Mouse (Mus musculus): ENCODE measurements at regions not wholly inside any gene's neighbourhood (a gene's known extent, or its start where the extent isn't known, plus 50 kb on each side); places are given as distances from the start of the nearest gene placed in this dataset.

DNA sequence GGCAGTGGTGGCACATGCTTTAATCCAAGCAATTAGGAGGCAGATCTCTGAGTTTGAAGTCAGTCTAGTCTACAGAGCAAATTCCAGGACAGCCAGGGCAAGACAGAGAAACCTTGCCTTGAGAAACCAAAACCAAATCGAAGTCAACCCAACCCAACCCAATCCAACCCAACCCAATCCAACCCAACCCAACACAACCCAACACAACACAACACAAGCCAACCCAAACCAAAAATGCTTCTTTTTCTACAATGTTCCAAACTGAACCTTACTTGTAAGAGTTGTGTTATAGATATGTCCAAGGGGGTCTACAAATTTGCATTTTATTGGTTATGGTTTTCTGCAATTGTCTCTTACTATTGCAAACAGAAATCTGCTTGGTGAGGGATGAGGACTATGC, 52.8 kb upstream of the Chodl start:
- peak; percentile 9 for DNase-seq
- no peaks in the 10 kb centered on the region for H3K36me3 ChIP-seq (ENCODE audit: control insufficient read depth, insufficient read depth, low read length)
- WGBS = 81% methylated on average over 1 of the region's 1 CpGs
- H3K4me2 ChIP-seq (ENCODE audit: low read length) = no peak overlapping the region
- H3K27me3 ChIP-seq (ENCODE audit: control insufficient read depth, insufficient read depth, low read length) = no peaks in the 10 kb centered on the region
- no peak for ATAC-seq (ENCODE audit: low FRiP score, low TSS enrichment)
- no peaks in the 10 kb centered on the region for H3K4me1 ChIP-seq (ENCODE audit: control insufficient read depth, insufficient read depth, low read length)
- no peak overlapping the region for H3K27ac ChIP-seq (replicated peaks; ENCODE audit: low read depth, low read length)
- no peaks in the 10 kb centered on the region for H3K9me3 ChIP-seq (ENCODE audit: control insufficient read depth, low read length)
- H3K4me3 ChIP-seq (replicated peaks; ENCODE audit: low read depth, low read length) = no peak overlapping the region
- no peak overlapping the region for H3K9ac ChIP-seq (replicated peaks; ENCODE audit: low read length)

GRCm38 (mm10) chr16:78859006-78859405, 71.7 kb upstream of the Chodl start:
- DNase-seq = peak; percentile 4
- H3K27ac ChIP-seq (replicated peaks; ENCODE audit: low read depth, low read length) = no peak overlapping the region
- H3K27me3 ChIP-seq (ENCODE audit: control insufficient read depth, insufficient read depth, low read length) = no peaks in the 10 kb centered on the region
- H3K4me2 ChIP-seq (ENCODE audit: low read length) = no peak overlapping the region
- H3K36me3 ChIP-seq (ENCODE audit: control insufficient read depth, insufficient read depth, low read length) = no peaks in the 10 kb centered on the region
- no peak overlapping the region for H3K9ac ChIP-seq (replicated peaks; ENCODE audit: low read length)
- no peak overlapping the region for H3K4me3 ChIP-seq (replicated peaks; ENCODE audit: low read depth, low read length)
- 84% methylated on average over 4 of the region's 4 CpGs for WGBS
- no peaks in the 10 kb centered on the region for H3K4me1 ChIP-seq (ENCODE audit: control insufficient read depth, insufficient read depth, low read length)
- ATAC-seq (ENCODE audit: low FRiP score, low TSS enrichment) = no peak
- H3K9me3 ChIP-seq (ENCODE audit: control insufficient read depth, low read length) = no peaks in the 10 kb centered on the region

DNA sequence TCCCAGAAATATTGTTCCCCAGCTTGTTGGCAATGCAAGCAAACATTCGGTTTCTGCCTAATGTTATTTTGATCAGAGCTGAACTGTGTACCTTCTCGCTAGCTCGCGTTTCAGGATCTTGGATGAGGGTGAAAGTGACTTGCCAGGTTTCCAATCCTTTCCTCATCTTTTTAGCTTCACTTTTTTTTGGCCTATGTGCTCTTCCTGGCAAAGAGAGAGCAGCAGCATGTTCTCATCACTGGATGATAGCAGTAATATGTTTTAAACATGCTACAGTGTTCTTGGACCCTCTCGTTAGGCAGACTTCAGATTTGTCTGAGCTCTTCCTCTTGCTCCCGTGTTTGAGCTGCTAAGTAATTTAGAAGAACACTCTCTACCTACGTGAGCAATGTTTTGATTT, 99.8 kb upstream of the Chodl start:
- Histone ChIP-seq H3K4me2 (ENCODE audit: low read length) (no peak overlapping the region), H3K9ac (replicated peaks; ENCODE audit: low read length) (no peak overlapping the region), H3K4me1 (ENCODE audit: control insufficient read depth, insufficient read depth, low read length) (no peaks in the 10 kb centered on the region), H3K27ac (replicated peaks; ENCODE audit: low read depth, low read length) (no peak overlapping the region), H3K9me3 (ENCODE audit: control insufficient read depth, low read length) (no peaks in the 10 kb centered on the region), H3K27me3 (ENCODE audit: control insufficient read depth, insufficient read depth, low read length) (no peaks in the 10 kb centered on the region), H3K36me3 (ENCODE audit: control insufficient read depth, insufficient read depth, low read length) (no peaks in the 10 kb centered on the region), H3K4me3 (replicated peaks; ENCODE audit: low read depth, low read length) (no peak overlapping the region)
- WGBS = 95% methylated on average over 7 of the region's 7 CpGs
- ATAC-seq (ENCODE audit: low FRiP score, low TSS enrichment) = no peak
- DNase-seq = no peak

- Histone ChIP-seq H3K27me3 (ENCODE audit: control insufficient read depth, insufficient read depth, low read length) (no peaks in the 10 kb centered on the region), H3K4me3 (replicated peaks; ENCODE audit: low read depth, low read length) (no peak overlapping the region), H3K9ac (replicated peaks; ENCODE audit: low read length) (no peak overlapping the region), H3K27ac (replicated peaks; ENCODE audit: low read depth, low read length) (no peak overlapping the region), H3K9me3 (ENCODE audit: control insufficient read depth, low read length) (no peaks in the 10 kb centered on the region), H3K36me3 (ENCODE audit: control insufficient read depth, insufficient read depth, low read length) (no peaks in the 10 kb centered on the region), H3K4me1 (ENCODE audit: control insufficient read depth, insufficient read depth, low read length) (no peaks in the 10 kb centered on the region), H3K4me2 (ENCODE audit: low read length) (no peak overlapping the region)
- WGBS = 4% methylated on average over 3 of the region's 3 CpGs
- peak; percentile 81 for DNase-seq
- ATAC-seq (ENCODE audit: low FRiP score, low TSS enrichment) = peak; percentile 85
Observed at GRCm38 (mm10) chr16:78827739-78828138, 103.0 kb upstream of the Chodl start.

DNA sequence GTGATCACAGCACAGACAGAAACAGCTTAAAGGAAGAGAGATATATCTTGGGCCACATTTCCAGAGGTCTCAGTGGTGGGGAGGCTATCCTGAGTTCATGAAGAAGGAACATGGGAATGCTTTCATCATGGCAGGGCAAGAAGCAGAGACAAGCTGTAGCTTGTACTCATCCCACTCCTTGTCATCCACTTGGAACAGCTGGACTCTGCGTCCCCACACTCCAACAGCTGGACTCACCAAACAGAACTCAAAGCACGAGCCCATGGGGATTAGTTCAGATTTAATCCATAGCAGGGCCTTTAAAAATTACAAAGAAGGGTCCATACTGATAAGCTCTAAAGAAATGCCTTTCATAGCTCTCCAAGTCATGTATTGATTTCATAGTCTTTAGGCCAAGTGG, 140.7 kb upstream of the Chodl start:
- no peaks in the 10 kb centered on the region for H3K27me3 ChIP-seq (ENCODE audit: control insufficient read depth, insufficient read depth, low read length)
- H3K9ac ChIP-seq (replicated peaks; ENCODE audit: low read length) = no peak overlapping the region
- no peaks in the 10 kb centered on the region for H3K36me3 ChIP-seq (ENCODE audit: control insufficient read depth, insufficient read depth, low read length)
- H3K9me3 ChIP-seq (ENCODE audit: control insufficient read depth, low read length) = no peaks in the 10 kb centered on the region
- no peaks in the 10 kb centered on the region for H3K4me1 ChIP-seq (ENCODE audit: control insufficient read depth, insufficient read depth, low read length)
- H3K4me2 ChIP-seq (ENCODE audit: low read length) = no peak overlapping the region
- 60% methylated on average over 2 of the region's 2 CpGs for WGBS
- no peak overlapping the region for H3K4me3 ChIP-seq (replicated peaks; ENCODE audit: low read depth, low read length)
- DNase-seq (no peak), ATAC-seq (ENCODE audit: low FRiP score, low TSS enrichment) (no peak)
- H3K27ac ChIP-seq (replicated peaks; ENCODE audit: low read depth, low read length) = no peak overlapping the region

- no peak overlapping the region for H3K4me3 ChIP-seq (replicated peaks; ENCODE audit: low read depth, low read length)
- no peaks in the 10 kb centered on the region for H3K9me3 ChIP-seq (ENCODE audit: control insufficient read depth, low read length)
- DNase-seq (no peak), ATAC-seq (ENCODE audit: low FRiP score, low TSS enrichment) (no peak)
- no peaks in the 10 kb centered on the region for H3K36me3 ChIP-seq (ENCODE audit: control insufficient read depth, insufficient read depth, low read length)
- H3K27ac ChIP-seq (replicated peaks; ENCODE audit: low read depth, low read length) = no peak overlapping the region
- H3K27me3 ChIP-seq (ENCODE audit: control insufficient read depth, insufficient read depth, low read length) = no peaks in the 10 kb centered on the region
- H3K9ac ChIP-seq (replicated peaks; ENCODE audit: low read length) = no peak overlapping the region
- no peaks in the 10 kb centered on the region for H3K4me1 ChIP-seq (ENCODE audit: control insufficient read depth, insufficient read depth, low read length)
- no peak overlapping the region for H3K4me2 ChIP-seq (ENCODE audit: low read length)
Observed at GRCm38 (mm10) chr16:78759226-78759625, 171.5 kb upstream of the Chodl start.

DNA sequence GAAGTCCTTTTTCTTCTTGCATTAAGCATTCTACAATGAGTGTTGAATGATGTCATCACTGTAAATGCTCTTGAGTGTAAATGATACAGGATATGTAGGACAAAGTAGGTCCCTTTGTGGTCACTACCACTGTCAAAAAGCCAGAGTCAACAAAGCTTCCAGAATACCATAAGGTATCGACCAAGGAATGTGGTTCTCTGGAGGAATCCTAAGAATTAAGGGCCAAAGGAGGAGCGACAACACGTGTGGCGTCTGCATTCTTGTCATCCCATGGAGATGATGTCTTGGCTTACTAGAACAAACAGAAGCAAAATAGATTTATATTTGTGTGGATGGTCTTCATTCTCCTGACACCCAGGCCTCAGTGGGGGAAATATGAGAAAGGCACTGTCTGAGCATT, 161.4 kb upstream of the D16Ertd472e start:
- Histone ChIP-seq H3K4me3 (replicated peaks; ENCODE audit: low read depth, low read length) (no peak overlapping the region), H3K27ac (replicated peaks; ENCODE audit: low read depth, low read length) (no peak overlapping the region), H3K4me2 (ENCODE audit: low read length) (no peak overlapping the region), H3K36me3 (ENCODE audit: control insufficient read depth, insufficient read depth, low read length) (no peaks in the 10 kb centered on the region), H3K9ac (replicated peaks; ENCODE audit: low read length) (no peak overlapping the region), H3K9me3 (ENCODE audit: control insufficient read depth, low read length) (no peaks in the 10 kb centered on the region), H3K27me3 (ENCODE audit: control insufficient read depth, insufficient read depth, low read length) (no peaks in the 10 kb centered on the region), H3K4me1 (ENCODE audit: control insufficient read depth, insufficient read depth, low read length) (no peaks in the 10 kb centered on the region)
- 88% methylated on average over 4 of the region's 4 CpGs for WGBS
- ATAC-seq (ENCODE audit: low FRiP score, low TSS enrichment) (no peak), DNase-seq (no peak)

- no peak overlapping the region for H3K27ac ChIP-seq (replicated peaks; ENCODE audit: low read depth, low read length)
- no peak overlapping the region for H3K4me2 ChIP-seq (ENCODE audit: low read length)
- H3K9ac ChIP-seq (replicated peaks; ENCODE audit: low read length) = no peak overlapping the region
- ATAC-seq (ENCODE audit: low FRiP score, low TSS enrichment) = no peak
- H3K36me3 ChIP-seq (ENCODE audit: control insufficient read depth, insufficient read depth, low read length) = no peaks in the 10 kb centered on the region
- no peaks in the 10 kb centered on the region for H3K9me3 ChIP-seq (ENCODE audit: control insufficient read depth, low read length)
- no peak overlapping the region for H3K4me3 ChIP-seq (replicated peaks; ENCODE audit: low read depth, low read length)
- no peaks in the 10 kb centered on the region for H3K4me1 ChIP-seq (ENCODE audit: control insufficient read depth, insufficient read depth, low read length)
- H3K27me3 ChIP-seq (ENCODE audit: control insufficient read depth, insufficient read depth, low read length) = no peaks in the 10 kb centered on the region
- no peak for DNase-seq
- 87% methylated on average over 13 of the region's 13 CpGs for WGBS
Observed at GRCm38 (mm10) chr16:78730583-78731501, 154.3 kb upstream of the D16Ertd472e start.

DNA sequence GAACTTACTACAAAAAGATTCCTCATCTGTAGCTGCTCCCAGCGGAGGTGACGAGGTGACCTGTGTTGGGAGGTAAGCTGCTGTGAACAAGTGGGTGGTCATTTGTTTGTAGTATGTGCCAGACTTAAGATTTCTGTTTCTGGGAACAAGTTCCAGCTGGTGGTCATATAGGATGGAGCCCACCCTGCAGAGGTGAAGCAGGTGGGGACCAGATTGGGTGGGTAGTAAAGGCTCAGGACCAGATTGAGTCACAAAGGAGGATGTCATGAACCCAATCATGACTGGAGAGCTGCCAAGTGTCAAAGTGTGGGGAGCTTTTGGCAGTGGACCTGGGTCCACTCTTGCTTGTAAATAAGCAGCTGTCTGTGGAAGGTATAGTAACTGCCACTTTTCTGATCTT, 149.0 kb upstream of the D16Ertd472e start:
- no peak overlapping the region for H3K27ac ChIP-seq (replicated peaks; ENCODE audit: low read depth, low read length)
- H3K4me1 ChIP-seq (ENCODE audit: control insufficient read depth, insufficient read depth, low read length) = no peaks in the 10 kb centered on the region
- H3K36me3 ChIP-seq (ENCODE audit: control insufficient read depth, insufficient read depth, low read length) = no peaks in the 10 kb centered on the region
- DNase-seq (no peak), ATAC-seq (ENCODE audit: low FRiP score, low TSS enrichment) (peak; percentile 31; the same call in 1 of the 2 replicates)
- no peak overlapping the region for H3K4me3 ChIP-seq (replicated peaks; ENCODE audit: low read depth, low read length)
- WGBS = 78% methylated on average over 2 of the region's 2 CpGs
- no peaks in the 10 kb centered on the region for H3K9me3 ChIP-seq (ENCODE audit: control insufficient read depth, low read length)
- H3K4me2 ChIP-seq (ENCODE audit: low read length) = no peak overlapping the region
- no peaks in the 10 kb centered on the region for H3K27me3 ChIP-seq (ENCODE audit: control insufficient read depth, insufficient read depth, low read length)
- no peak overlapping the region for H3K9ac ChIP-seq (replicated peaks; ENCODE audit: low read length)

Data from midbrain, embryonic 14.5 days (tissue).